Mouse (Mus musculus) hindbrain, embryonic 16.5 days (tissue): ENCODE data around the gene Ppp2r5c. TPM values are rescaled to one million over a fixed set of nuclear protein-coding genes. Genes with fewer than 3 reads are reported as not detected.
A peak's percentile ranks its signal among the peaks of the same experiment; 100 is the strongest.

ENCODE experiments used
- ATAC-seq: fragments of 200-750 bp; cut with Nextera tagmentation; 2 replicates; pipeline ENCODE4 v1.8.0; 2017; ENCODE audit warnings: moderate TSS enrichment, moderate library complexity
- H3K27ac ChIP-seq: fragments of 300-500 bp; sonication (generic); 2 replicates; pipeline ENCODE4 v1.5.1; 2014; ENCODE audit warnings: low read depth, mild to moderate bottlenecking, control low read depth, low read length, moderate library complexity
- H3K27me3 ChIP-seq: fragments of 300-500 bp; sonication (generic); replicated peaks from 2 replicates; pipeline ENCODE4 v1.6.1; 2014; ENCODE audit warnings: low read length; ENCODE audit not compliant: control insufficient read depth, insufficient read depth
- H3K36me3 ChIP-seq: fragments of 300-500 bp; sonication (generic); 2 replicates; pipeline ENCODE4 v1.6.1; 2014; ENCODE audit warnings: mild to moderate bottlenecking, low read length, moderate library complexity, mixed read lengths; ENCODE audit not compliant: control insufficient read depth, insufficient read depth
- H3K4me1 ChIP-seq: fragments of 300-500 bp; sonication (generic); 2 replicates; pipeline ENCODE4 v1.6.1; 2014; ENCODE audit warnings: low read depth, low read length; ENCODE audit not compliant: control insufficient read depth, insufficient read depth
- H3K4me2 ChIP-seq: fragments of 300-500 bp; sonication (generic); 2 replicates; pipeline ENCODE4 v1.6.1; 2014; ENCODE audit warnings: mild to moderate bottlenecking, low read length, control low read depth, moderate library complexity
- H3K4me3 ChIP-seq: fragments of 300-500 bp; sonication (generic); 2 replicates; pipeline ENCODE4 v1.5.1; 2014; ENCODE audit warnings: mild to moderate bottlenecking, low read length, control low read depth, moderate library complexity
- H3K9ac ChIP-seq: fragments of 300-500 bp; sonication (generic); 2 replicates; pipeline ENCODE4 v1.6.1; 2014; ENCODE audit warnings: low read depth, mild to moderate bottlenecking, control low read depth, low read length, moderate library complexity
- H3K9me3 ChIP-seq: fragments of 300-500 bp; sonication (generic); 2 replicates; pipeline ENCODE4 v1.6.1; 2014; ENCODE audit warnings: mild to moderate bottlenecking, low read length, moderate library complexity; ENCODE audit not compliant: control insufficient read depth
- WGBS: fragments of 180-500 bp; shearing (Covaris S2); extraction: QIAGEN DNeasy Blood & Tissue Kit; methylation state at CpG from one replicate; pipeline ENCODE4 v1.1.7; 2014; 5-methylcytosine and 5-hydroxymethylcytosine counted together
- polyA plus RNA-seq: library from polyadenylated mRNA; unstranded; fragments of >200 nt; fragmentation: Nextera tagmentation; extraction: Ambion mirVana; gene quantifications from 2 replicates; pipeline ENCODE4 v1.2.1, GENCODE M21; 2015

Gene Ppp2r5c
- polyA plus RNA-seq, 1 experiment from 2014 or later = 136 TPM

DNA sequence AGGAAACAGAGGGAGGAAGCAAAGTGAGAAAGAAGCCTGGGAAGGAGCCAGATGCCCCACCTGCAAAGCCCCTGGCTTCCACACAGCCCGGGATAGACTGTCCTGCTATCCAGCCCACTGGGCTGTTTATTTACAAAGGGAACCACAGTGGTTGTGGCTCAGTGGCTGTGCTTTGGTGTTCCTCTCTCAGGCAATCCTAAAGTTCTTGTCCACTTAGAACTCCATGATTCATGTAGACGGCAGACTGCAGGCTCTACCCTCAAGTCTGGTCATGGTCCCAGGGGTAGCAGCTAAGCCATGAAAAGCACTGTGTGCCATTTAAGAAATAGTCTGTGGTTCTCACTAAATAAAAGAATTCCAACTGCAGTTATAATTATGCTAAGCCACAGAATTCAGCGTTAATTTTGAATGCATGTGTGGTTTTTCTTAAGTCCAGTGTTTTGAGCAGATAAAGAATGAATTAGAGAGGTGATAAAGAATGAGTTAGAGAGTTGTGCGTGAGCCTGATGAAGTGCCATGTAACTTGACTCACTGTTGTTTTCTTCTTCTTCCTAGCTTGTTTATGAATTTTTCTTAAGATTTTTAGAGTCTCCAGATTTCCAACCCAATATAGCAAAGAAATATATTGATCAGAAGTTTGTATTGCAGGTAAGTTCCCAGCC is 98.3 kb downstream of the Ppp2r5c start:
- WGBS = 92% methylated on average over 4 of the region's 4 CpGs
- Histone ChIP-seq H3K27me3 (no peaks in the 10 kb centered on the region), H3K9ac (no peak overlapping the region), H3K4me2 (no peak overlapping the region), H3K4me3 (no peak overlapping the region), H3K9me3 (no peaks in the 10 kb centered on the region), H3K4me1 (no peaks in the 10 kb centered on the region), H3K27ac (no peak overlapping the region), H3K36me3 (peaks cover 11% of the 10 kb centered on the region)
- ATAC-seq = no peak

DNA sequence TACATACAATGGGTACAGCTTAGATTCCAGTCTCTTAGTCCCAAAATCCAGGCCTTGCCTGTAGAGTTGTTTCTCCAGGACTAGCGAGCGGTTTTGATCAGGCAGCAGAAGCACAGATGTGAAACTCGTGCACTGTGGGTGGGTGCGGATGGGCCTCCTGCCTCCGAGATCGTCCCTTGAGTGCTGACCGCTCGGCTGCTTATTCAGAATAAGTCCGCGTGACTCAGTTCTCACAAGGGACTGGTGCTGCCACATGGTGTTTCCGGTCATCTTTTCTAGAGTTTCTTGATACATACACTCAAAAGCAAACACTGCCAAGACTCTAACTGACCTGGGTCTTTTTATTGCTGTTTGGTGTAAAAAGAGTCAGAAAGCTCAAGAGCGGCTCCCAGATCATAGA is 100.7 kb downstream of the Ppp2r5c start:
- ATAC-seq = no peak
- Histone ChIP-seq H3K27me3 (no peaks in the 10 kb centered on the region), H3K36me3 (peaks cover 19% of the 10 kb centered on the region), H3K4me1 (no peaks in the 10 kb centered on the region), H3K4me2 (no peak overlapping the region), H3K4me3 (no peak overlapping the region), H3K27ac (no peak overlapping the region), H3K9ac (no peak overlapping the region), H3K9me3 (no peaks in the 10 kb centered on the region)
- 93% methylated on average over 12 of the region's 12 CpGs for WGBS

- peaks cover 36% of the 10 kb centered on the region for H3K36me3 ChIP-seq
- no peak overlapping the region for H3K27ac ChIP-seq
Measured at GRCm38 (mm10) chr12:110549437-110550112, 102.7 kb downstream of the Ppp2r5c start.

DNA sequence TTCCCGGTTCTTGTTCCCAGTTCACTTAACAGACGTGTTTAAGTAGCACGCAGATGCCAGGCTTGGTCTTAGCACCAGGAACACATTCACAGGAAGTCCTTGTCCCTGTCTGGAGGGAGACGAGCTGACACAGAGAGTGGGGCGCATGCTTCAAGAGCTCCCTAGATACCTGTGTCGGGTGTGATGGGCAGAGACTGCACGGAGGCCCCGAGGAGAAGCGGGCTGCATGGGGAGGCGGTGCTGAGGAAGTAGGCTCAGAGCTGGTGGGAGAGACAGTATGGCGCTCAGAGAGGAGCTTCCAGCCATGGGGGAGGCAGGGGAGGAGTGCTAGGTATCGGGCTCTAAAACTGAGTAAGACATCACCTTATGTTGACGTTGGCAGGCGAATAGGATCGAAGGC is 103.4 kb downstream of the Ppp2r5c start:
- no peak overlapping the region for H3K4me3 ChIP-seq
- H3K27me3 ChIP-seq = no peaks in the 10 kb centered on the region
- peaks cover 44% of the 10 kb centered on the region for H3K36me3 ChIP-seq
- H3K9ac ChIP-seq = no peak overlapping the region
- no peak for ATAC-seq
- no peaks in the 10 kb centered on the region for H3K9me3 ChIP-seq
- WGBS = 90% methylated on average over 15 of the region's 15 CpGs
- H3K4me2 ChIP-seq = no peak overlapping the region
- H3K4me1 ChIP-seq = no peaks in the 10 kb centered on the region
- H3K27ac ChIP-seq = no peak overlapping the region

More at GRCm38 (mm10) chr12:110549437-110550112, 102.7 kb downstream of the Ppp2r5c start:
- H3K4me3 ChIP-seq = no peak overlapping the region
- WGBS = 90% methylated on average over 7 of the region's 7 CpGs
- no peaks in the 10 kb centered on the region for H3K4me1 ChIP-seq
- H3K9me3 ChIP-seq = no peaks in the 10 kb centered on the region
- H3K9ac ChIP-seq = no peak overlapping the region
- no peak overlapping the region for H3K4me2 ChIP-seq
- no peaks in the 10 kb centered on the region for H3K27me3 ChIP-seq
- ATAC-seq = no peak

DNA sequence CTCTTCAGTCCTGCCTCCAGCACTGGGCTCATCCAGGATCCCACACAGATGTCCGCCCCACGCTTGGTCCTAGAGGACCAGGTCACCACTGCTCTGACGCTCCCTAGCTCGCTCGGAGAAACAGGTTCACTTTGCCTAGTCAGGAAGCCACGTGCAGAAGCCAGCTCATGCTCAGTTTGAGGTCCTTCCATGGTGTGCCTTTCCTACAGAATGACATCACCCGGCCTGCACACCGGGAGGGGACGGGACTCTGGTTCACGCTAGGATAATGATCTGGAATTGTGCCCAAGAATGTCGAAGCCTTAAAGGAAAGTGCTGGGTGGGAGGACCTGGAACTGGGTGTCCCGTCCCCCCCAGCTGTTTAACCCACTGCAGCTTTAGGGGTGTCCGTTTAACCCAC is 105.2 kb downstream of the Ppp2r5c start:
- Histone ChIP-seq H3K27ac (no peak overlapping the region), H3K36me3 (peaks cover 49% of the 10 kb centered on the region), H3K9ac (no peak overlapping the region; the same call in 1 of the 2 replicates), H3K9me3 (no peaks in the 10 kb centered on the region), H3K4me2 (no peak overlapping the region), H3K4me3 (no peak overlapping the region), H3K27me3 (no peaks in the 10 kb centered on the region), H3K4me1 (no peaks in the 10 kb centered on the region)
- WGBS = 78% methylated on average over 13 of the region's 13 CpGs
- ATAC-seq = no peak

GRCm38 (mm10) chr12:110553362-110553761 is 106.4 kb downstream of the Ppp2r5c start:
- H3K4me1 ChIP-seq = no peaks in the 10 kb centered on the region
- 97% methylated on average over 5 of the region's 5 CpGs for WGBS
- no peak overlapping the region for H3K9ac ChIP-seq
- no peak overlapping the region for H3K4me3 ChIP-seq
- no peak overlapping the region for H3K27ac ChIP-seq
- H3K4me2 ChIP-seq = no peak overlapping the region
- no peak for ATAC-seq
- no peaks in the 10 kb centered on the region for H3K27me3 ChIP-seq
- H3K36me3 ChIP-seq = peaks cover 49% of the 10 kb centered on the region
- no peaks in the 10 kb centered on the region for H3K9me3 ChIP-seq

- no peak overlapping the region for H3K4me3 ChIP-seq
- H3K9ac ChIP-seq = no peak overlapping the region
- no peak overlapping the region for H3K4me2 ChIP-seq
- no peaks in the 10 kb centered on the region for H3K9me3 ChIP-seq
- WGBS = 92% methylated on average over 21 of the region's 21 CpGs
- peaks cover 46% of the 10 kb centered on the region for H3K36me3 ChIP-seq
- H3K27ac ChIP-seq = no peak overlapping the region
- H3K4me1 ChIP-seq = no peaks in the 10 kb centered on the region
- H3K27me3 ChIP-seq = no peaks in the 10 kb centered on the region
- no peak for ATAC-seq
Measured at GRCm38 (mm10) chr12:110555536-110556240, 108.8 kb downstream of the Ppp2r5c start.

DNA sequence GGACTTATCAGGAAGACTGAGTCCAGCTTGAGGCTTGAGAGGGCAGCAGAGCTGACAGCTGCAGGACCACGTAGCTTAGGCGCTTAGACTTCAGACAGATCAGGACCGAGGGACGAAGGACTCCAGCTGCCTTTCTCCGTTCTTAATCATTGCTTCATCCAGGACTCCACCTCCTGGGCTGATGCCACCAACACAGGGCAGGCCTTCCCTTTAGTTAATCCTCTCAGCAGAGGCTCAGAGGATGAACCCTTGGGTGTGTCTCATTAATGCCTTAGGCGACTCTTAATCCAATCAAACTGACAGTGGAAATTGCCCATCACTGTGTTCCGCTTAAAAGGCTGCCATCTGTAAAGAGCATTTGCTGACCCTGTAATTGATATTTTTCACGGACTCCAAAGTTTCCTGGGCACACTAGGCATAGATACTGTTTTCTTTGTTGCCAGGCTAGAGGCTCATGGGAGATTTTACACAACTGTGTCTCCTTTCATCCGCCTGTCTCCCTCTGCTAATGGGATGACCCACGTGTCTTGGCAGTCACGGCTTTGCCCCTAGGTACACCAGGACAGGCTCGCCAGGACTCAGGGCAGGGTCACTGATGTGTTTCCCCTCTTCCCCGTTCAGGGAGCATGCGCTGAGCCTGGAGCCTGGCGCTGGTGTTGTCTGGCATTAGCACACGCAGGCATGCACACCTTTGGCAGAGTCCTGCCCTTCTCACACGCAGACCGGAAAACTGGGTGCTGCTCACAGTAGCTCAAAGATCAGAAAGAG is 110.1 kb downstream of the Ppp2r5c start:
- Histone ChIP-seq H3K9me3 (no peaks in the 10 kb centered on the region), H3K4me3 (no peak overlapping the region), H3K36me3 (peaks cover 47% of the 10 kb centered on the region), H3K27me3 (no peaks in the 10 kb centered on the region), H3K4me2 (no peak overlapping the region), H3K9ac (no peak overlapping the region), H3K4me1 (no peaks in the 10 kb centered on the region), H3K27ac (no peak overlapping the region)
- WGBS = 76% methylated on average over 18 of the region's 18 CpGs
- ATAC-seq = peak; percentile 69

- H3K4me2 ChIP-seq = no peak overlapping the region
- H3K27ac ChIP-seq = no peak overlapping the region
- no peak overlapping the region for H3K9ac ChIP-seq
- H3K9me3 ChIP-seq = no peaks in the 10 kb centered on the region
- no peak overlapping the region for H3K4me3 ChIP-seq
- H3K36me3 ChIP-seq = peaks cover 44% of the 10 kb centered on the region
- no peaks in the 10 kb centered on the region for H3K27me3 ChIP-seq
- 96% methylated on average over 7 of the region's 7 CpGs for WGBS
- no peak for ATAC-seq
- no peaks in the 10 kb centered on the region for H3K4me1 ChIP-seq
Measured at GRCm38 (mm10) chr12:110558175-110558574, 111.3 kb downstream of the Ppp2r5c start.
